Mouse (Mus musculus) E14TG2a.4 (cell line): ENCODE measurements at regions not wholly inside any gene's neighbourhood (a gene's known extent, or its start where the extent isn't known, plus 50 kb on each side); places are given as distances from the start of the nearest gene placed in this dataset.

Experiments used
- CTCF ChIP-seq: conservative IDR thresholded peaks from 2 replicates; pipeline ENCODE4 v1.5.1; 2014; ENCODE audit warnings: low read length
- NANOG ChIP-seq: IDR thresholded peaks from 2 replicates; pipeline ENCODE4 v1.6.1; 2014; ENCODE audit warnings: borderline replicate concordance, low read length, mixed read lengths

GRCm38 (mm10) chr12:93981307-93981706 is 1710.7 kb upstream of the Flrt2 start:
- TF ChIP-seq CTCF (no peak), NANOG (no peak)
